Mouse (Mus musculus) mesoderm, embryonic 11.5 days (tissue): ENCODE results near the gene Efnb3.

ENCODE experiments used
- DNase-seq: peaks from one replicate; pipeline ENCODE4 v3.0.0-alpha.2; 2012; ENCODE audit warnings: low read depth, low spot score

Gene Efnb3

GRCm38 (mm10) chr11:69584008-69584407 lies 24.0 kb upstream of the Efnb3 start:
- DNase-seq = no peak

- DNase-seq = no peak
Measured at GRCm38 (mm10) chr11:69582230-69582805, 22.3 kb upstream of the Efnb3 start.

GRCm38 (mm10) chr11:69581814-69582213 lies 21.8 kb upstream of the Efnb3 start:
- DNase-seq = no peak

GRCm38 (mm10) chr11:69581147-69581688 lies 21.2 kb upstream of the Efnb3 start:
- peak; percentile 95 for DNase-seq

- no peak for DNase-seq
Measured at GRCm38 (mm10) chr11:69580572-69581146, 20.7 kb upstream of the Efnb3 start.

GRCm38 (mm10) chr11:69580091-69580514 lies 20.1 kb upstream of the Efnb3 start, which contains the start of the genes Wrap53 and Trp53:
Gene Wrap53, minus strand, starts transcription at chr11:69580255.
Gene Trp53, plus strand, starts transcription at chr11:69580359.
- DNase-seq = peak; percentile 95

GRCm38 (mm10) chr11:69579128-69580017 lies 19.4 kb upstream of the Efnb3 start:
- peak; percentile 99 for DNase-seq

- no peak for DNase-seq
Measured at GRCm38 (mm10) chr11:69578301-69578700, 18.3 kb upstream of the Efnb3 start.

- no peak for DNase-seq
Measured at GRCm38 (mm10) chr11:69576307-69576706, 16.3 kb upstream of the Efnb3 start.

- peak; percentile 56 for DNase-seq
Measured at GRCm38 (mm10) chr11:69575220-69575619, 15.2 kb upstream of the Efnb3 start.

GRCm38 (mm10) chr11:69565131-69565530 lies 5.1 kb upstream of the Efnb3 start:
- DNase-seq = no peak

- no peak for DNase-seq
Measured at GRCm38 (mm10) chr11:69564391-69564790, 4.4 kb upstream of the Efnb3 start.

GRCm38 (mm10) chr11:69563373-69563772 lies 3.4 kb upstream of the Efnb3 start:
- no peak for DNase-seq

GRCm38 (mm10) chr11:69560896-69561854 lies 1.2 kb upstream of the Efnb3 start:
- DNase-seq = peak; percentile 74

- no peak for DNase-seq
Measured at GRCm38 (mm10) chr11:69559183-69559582, 822 bp downstream of the Efnb3 start.

- DNase-seq = no peak
Measured at GRCm38 (mm10) chr11:69558756-69559155, 1.2 kb downstream of the Efnb3 start.

GRCm38 (mm10) chr11:69557381-69557958 lies 2.5 kb downstream of the Efnb3 start:
- DNase-seq = peak; percentile 79

GRCm38 (mm10) chr11:69554539-69555140 lies 5.4 kb downstream of the Efnb3 start:
- DNase-seq = no peak

GRCm38 (mm10) chr11:69553341-69553721 lies 6.7 kb downstream of the Efnb3 start:
- DNase-seq = no peak

GRCm38 (mm10) chr11:69552622-69553340 lies 7.2 kb downstream of the Efnb3 start:
- DNase-seq = peak; percentile 85
